Mouse (Mus musculus): ENCODE data around the gene Zswim5.
A peak's percentile ranks its signal among the peaks of the same experiment; 100 is the strongest.
"Not testable (repeated sequence)": the region's sequence is repeated elsewhere in the genome, so short reads cannot be mapped to it uniquely, and the experiment has no call there.

Zswim5 gene

DNA sequence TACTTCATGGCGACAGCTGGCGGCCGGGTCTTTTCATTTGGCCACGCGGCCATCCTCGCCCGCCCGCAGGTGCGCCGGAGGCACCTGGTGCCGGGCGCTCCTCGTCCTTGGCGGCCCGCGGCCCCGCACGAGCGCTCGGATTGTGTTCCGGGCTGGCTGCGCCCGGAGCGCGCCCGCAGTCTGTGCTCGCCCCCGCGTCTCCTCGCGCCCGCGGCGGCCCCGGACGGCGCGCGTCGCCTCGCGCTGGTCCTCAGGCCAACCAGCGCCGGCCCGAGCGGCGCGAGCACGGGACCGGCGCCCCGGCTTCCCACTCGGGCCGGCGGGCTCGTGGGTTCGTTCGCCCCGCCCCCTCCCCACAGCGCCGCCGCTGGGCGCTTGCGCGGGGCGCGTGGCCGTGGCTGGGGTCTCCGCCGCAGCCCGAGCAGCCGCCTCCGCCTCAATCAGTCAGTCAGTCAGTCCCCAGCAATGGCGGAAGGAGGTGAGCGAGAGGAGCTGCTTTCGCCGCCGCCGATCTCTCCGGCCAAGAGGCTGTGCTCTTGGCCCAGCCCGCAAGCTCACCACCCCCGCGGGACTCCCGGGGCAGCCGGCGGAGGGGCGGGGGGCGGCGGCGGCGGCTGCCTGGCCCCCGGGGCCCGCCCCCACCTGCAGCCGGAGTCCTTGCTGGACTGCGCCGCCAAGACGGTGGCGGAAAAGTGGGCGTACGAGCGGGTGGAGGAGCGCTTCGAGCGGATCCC is at the start of gene Zswim5:
Zswim5 (plus strand) TSS at position 382 of the 734 bp plus-strand sequence.
- DNase-seq (ENCODE audit: low spot score): peak; percentile 62

DNA sequence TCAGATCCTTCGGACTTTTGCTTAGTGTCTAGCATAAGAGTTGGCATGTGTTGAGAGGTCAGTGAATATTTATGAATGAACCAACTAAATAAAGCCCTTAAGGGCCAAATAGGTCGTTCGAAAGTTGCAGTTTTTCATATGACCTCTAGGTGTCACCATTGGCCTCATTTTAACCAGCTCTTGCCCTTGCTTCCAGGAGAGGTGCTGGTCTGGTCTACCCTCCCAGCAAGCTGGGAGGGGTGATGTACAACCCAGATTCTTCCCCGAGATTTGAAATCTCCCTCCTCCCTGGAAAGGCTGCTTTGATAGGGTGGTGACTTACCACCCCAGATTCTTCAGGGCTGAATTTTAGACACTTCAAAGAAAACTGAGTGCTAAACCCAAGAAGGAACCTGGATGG is 49.4 kb upstream of the Zswim5 start:
- DNase-seq (ENCODE audit: low spot score): no peak

DNA sequence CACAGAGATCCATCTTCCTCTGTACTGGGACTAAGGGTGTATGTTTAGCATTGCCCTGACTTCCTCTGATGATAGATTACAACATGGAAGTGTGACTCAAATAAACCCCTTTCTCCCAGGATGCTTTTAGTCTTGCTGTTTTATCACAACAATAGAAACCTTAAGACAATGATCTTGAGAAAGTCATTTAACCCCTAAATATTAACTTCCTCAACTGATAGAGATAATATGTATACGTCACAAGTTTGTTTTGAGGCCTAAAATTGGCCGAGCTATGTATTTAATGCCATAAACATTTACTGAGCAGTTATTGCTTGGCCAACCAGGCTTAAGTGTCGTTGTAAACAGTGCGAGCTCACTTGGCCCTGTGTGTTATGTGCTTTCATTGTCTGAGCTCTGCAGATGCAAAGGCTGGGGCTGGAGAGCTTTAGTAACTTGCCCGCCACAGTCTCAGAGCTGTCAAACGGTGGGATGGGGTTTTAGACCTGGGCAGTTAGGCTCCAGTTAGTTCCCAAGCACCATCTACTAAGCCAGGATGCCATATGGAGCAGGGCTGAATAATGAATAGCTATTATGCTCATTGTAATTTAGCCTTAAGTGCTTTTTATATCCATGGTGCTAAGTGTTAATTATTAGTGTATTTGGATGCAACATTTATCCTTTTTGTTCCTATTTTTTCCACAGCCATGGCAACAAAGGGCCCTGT is 47.7 kb upstream of the Zswim5 start:
- no peak for DNase-seq (ENCODE audit: low spot score)

DNA sequence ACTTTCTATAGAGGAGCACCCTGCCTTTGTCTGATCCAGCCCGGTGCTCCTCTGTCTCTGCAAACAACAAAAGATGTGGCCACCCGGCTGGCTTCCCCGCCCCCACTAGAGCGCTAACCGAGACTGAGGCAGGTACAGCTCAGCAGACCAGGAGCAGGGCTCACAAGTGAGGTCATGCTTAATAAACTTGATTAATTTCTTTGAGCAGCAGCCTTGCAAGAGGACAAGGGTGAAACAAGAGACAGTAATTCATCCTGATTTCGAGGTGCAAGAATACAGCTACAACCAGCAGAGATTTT is 47.2 kb upstream of the Zswim5 start:
- no peak for DNase-seq (ENCODE audit: low spot score)

DNA sequence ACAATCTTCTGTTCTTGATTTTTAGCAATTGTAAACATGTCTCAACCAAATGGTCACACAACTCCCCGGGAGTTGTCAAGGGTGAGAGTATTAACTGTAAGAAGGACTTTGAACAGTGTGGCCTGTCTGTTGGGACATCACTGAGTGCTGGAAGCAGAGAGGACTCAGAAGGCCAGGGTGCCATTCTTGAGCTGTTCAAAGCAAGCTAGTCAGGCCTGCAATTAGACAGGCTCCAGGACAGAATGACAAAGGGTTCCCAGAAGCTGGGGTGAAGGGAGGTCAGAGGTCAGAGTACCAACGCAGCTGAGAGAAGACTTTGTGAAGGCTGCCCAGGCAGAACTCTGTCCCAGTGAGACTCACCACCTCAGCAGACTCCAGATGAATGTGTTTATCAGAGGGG is 38.2 kb upstream of the Zswim5 start:
- DNase-seq (ENCODE audit: low spot score): no peak

DNA sequence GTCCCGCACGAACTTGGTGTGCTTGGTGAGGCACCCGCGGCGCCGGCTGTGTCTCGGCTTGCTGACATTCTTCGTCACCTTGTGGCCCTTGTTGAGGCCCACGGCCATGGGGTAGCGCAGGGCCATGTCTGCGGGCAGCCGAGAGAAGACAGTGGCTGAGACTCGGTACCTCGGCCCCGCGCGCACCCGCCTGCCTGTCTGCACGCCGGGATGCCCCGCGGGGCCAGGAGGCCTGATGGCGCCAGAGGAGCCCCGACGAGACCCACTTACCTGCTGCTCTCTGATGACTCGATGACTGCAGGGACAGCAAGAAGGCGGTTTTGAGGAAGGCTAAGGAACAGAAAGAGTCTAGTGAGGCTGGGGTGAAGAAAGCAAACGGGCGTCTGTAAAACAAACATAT is 37.1 kb upstream of the Zswim5 start:
- not testable (repeated sequence) for DNase-seq (ENCODE audit: low spot score)

DNA sequence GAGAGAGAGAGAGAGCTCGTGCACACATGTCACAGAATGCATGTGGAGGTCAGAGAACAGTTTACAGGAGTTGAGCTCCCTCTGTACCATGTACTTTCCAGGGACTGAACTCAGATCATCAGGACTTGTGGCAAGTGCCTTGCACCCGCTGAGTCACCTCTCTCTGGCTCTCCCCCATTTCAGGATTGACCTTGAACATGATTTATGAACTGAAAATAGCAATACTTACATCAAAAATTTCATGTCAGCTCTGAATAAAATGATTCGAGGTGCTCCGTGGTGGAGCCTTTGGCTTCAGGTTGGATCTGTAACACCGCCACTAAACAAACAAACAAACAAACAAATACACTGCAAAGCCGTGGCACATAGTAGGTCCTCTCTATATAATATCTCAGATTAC is 36.3 kb upstream of the Zswim5 start:
- DNase-seq (ENCODE audit: low spot score): no peak

DNA sequence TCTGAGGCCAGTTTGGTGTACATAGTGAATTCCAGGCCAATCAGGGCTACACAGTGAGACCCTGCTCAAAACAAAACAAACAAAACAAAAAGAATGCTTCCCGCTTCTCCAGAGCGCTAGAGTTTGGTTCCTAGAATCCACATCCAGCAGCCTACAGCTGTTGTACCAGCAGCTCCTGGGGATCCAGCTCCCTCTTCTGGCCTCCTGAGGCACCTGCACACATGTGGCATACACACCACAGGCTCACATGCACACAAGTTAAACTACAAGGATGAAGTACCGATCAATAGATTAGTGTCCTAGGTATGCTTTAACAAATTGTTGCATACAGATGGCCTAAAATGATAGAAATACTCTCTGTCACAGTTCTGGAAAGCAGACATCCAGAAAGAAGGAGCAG is 32.9 kb upstream of the Zswim5 start:
- no peak for DNase-seq (ENCODE audit: low spot score)

DNA sequence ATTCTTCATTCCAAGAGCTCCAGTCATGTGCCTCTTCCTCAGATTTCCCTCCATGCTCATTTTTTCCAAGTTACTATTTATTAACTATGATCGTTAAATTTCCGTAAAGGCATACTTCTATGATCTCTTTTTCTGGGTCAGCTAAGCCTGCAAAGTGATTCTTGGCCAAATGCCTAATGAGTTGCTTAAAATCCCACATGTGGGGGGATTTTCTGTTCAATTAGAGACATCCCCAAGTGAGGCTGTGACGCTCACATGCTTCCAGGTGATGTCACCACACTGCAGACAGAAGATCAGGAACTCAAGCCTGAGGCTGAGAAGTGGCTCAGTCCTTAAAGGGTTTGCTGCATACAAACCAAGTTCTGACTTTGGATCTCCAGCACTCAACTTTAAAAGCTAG is 27.3 kb upstream of the Zswim5 start:
- no peak for DNase-seq (ENCODE audit: low spot score)

DNA sequence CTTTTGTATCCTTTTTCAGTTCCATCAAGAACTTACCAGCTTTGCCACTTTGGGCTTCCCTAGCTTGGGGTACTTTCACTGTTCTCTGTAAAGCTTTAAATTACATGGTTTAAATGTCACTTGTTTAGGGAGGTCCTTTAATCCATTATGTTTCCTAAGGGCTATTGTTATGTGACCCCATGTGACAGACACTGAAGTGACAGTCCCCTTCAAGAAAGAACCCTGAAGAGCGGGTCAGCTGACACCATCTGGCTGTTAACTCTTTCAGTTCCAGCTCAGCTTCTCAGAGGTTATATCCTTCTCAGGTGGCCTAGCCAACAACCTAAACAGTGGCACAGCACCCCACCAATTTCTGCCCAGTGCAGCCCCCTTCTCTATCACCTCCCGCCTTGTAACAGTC is 22.9 kb upstream of the Zswim5 start:
- DNase-seq (ENCODE audit: low spot score): no peak

DNA sequence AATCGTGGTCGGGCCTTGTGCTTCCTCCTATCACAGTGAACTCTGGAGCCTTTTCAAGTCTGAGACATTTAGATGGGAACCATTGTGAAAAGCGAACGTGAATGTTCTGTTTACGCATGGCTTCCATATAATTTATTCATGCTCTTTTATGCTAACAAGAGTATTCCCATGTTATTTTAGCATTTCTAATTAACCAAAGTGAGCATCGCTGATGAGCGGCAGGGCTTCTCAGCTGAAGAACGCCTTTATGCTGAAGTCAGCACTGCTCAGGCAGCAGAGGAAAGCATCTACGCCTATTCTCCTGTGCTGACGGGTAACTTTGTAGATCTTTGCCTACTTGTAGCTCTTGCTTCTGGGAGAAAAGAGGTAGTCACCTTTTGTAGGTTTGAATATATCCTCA is 20.0 kb upstream of the Zswim5 start:
- no peak for DNase-seq (ENCODE audit: low spot score)

DNA sequence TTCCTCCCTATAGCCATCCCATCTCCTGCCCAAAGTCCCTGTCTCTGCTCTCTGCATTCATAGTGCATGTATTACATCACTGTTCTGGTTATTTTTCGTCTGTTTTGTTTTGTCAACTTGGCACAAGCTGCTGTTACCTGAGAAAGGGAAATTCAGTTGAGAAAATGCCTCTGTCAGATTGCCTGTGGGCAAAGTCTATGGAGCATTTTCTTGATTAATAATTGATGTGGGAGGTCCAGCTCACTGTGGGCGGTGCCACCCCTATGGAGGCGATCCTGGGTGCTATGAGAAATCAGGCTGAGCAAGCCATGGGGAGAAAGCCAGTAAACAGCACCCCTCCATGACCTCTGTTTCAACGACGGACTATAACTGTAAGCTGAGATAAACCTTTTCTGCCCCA is 17.5 kb upstream of the Zswim5 start:
- DNase-seq (ENCODE audit: low spot score): no peak

DNA sequence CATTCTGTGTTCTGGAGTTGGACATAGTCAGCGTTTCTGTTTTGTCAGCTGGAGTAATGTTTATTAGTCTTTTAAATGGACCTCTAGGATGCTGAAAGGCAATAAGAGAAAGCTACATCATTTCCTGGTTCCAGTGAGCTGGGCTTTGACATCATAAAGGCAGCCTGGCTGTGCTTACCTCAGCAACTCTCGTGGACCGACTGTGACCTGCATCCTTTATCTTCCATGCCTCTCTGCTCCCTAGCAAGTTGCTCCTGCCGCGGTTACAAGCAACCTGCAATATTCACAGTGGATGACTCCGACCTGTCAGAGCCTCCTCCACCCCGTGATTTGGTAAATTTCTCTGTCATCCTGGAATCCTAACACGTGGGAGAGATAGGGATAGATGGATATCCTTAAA is 15.2 kb upstream of the Zswim5 start:
- no peak for DNase-seq (ENCODE audit: low spot score)

DNA sequence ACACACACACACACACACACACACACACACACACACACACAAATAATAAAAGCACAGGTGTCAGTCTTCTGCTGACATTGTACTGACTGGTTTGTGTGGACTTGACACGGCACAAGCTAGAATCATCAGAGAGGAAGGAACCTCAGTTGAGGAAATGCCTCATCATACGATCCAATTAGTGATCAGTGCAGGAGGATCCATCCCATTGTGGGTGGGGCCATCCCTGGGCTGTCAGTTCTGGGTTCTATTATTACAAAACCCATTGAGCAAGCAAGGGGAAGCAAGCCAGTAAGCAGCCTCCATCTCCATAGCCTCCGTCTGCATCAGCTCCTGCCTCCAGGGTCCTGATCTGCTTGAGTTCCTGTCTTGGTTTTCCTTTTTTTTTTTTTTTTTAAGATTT is 7.3 kb upstream of the Zswim5 start:
- DNase-seq (ENCODE audit: low spot score): no peak

DNA sequence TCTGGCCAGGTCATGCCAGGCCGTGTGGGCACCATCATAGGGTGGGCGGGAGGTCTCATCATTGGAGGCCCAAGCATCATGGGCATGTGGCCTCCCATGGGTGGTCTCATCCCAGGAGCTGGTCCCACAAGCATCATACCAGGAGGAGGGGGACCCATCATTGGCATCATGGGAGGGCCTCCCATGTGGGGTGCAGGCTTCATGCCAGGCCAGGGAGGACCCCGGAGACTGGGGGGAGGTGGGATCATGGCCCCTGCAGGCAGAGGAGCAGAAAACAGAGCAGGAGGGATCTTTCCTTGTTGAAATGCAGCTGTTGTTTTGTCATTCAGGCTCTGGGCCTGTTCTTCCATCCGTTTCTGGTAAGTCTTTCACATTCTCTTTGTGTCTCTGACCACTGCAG is 2.6 kb upstream of the Zswim5 start:
- no peak for DNase-seq (ENCODE audit: low spot score)

DNA sequence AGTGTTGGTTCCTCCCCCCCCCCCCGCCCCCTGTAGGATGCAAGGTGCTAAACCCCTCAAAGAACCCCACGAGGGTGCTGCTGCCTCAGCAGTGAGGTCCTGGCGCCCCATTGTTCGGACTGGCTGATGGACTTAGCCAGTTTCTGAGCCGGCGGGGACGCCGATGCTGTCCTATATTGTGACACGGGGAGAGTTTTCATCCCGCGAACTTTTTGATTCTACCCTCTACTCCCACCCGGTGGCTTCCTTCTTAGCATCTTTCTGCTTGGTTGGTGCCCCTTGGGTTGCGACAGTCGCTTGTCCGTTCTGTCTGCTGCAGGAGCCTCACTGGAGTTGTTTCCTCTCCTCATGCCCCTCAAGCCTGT is 564 bp upstream of the Zswim5 start:
- DNase-seq (ENCODE audit: low spot score): no peak

DNA sequence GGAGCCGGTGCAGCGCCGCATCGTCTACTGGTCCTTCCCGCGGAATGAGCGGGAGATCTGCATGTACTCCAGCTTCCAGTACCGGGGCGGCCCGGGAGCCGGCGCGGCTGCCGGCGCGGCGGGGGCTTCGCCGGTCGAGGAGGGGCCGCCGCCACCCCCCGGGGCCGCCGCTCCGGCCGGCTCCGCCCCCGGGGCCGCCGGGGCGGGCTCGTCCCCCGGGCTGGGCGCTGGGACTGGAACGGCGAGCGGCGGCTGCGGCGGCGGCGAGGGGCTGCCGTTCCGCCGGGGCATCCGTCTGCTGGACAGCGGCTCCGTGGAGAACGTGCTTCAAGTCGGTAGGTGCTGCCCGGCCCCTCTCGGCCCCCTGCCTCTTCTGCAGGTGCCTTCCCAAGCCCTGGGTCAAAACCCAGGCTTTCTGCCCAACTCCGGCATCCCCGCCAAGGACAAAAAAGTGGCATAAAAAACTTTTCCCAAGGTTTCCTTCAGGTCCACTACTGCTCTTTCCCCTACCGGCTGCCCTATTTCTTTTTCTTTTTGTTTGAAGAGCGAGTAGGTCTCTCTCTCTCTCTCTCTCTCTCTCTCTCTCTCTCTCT is 649 bp downstream of the Zswim5 start:
- DNase-seq (ENCODE audit: low spot score): no peak

DNA sequence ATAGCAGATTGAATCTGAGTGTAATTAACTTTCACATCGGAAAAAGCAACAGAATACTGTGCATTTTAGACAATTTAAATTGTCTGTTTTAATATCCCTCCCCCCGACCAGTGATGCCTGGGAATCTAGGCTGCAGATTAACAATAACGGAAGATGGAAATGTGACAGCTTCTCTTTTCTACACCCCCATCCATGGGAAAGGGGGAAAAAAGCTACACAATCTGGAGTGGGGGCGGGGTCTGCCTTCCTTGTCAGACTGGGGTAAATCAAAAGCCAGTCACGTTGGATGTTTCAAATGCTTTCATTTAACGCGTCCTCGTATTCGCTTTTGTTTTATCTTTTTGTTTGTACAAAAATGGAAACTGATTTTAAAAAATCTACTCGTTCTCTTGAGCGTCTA is 1.3 kb downstream of the Zswim5 start:
- no peak for DNase-seq (ENCODE audit: low spot score)

DNA sequence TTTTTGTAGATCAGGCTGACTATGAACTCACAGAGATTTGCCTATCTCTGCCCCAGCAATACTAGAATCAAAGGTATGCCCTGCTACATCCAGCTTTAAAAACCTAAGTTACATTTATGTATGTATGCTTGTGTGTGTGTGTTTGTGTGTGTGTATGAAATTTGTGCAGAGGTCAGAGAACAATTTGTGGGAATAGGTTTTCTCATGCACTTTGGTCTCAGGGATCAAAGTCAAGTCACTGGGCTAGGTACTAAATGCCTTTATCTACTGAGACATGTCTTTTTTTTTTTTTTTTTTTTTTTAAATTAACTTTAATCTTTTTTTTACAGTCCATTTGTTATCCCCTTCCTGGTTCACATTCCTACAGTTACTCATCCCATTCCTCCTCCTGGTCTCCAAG is 5.5 kb downstream of the Zswim5 start:
- DNase-seq (ENCODE audit: low spot score): no peak

DNA sequence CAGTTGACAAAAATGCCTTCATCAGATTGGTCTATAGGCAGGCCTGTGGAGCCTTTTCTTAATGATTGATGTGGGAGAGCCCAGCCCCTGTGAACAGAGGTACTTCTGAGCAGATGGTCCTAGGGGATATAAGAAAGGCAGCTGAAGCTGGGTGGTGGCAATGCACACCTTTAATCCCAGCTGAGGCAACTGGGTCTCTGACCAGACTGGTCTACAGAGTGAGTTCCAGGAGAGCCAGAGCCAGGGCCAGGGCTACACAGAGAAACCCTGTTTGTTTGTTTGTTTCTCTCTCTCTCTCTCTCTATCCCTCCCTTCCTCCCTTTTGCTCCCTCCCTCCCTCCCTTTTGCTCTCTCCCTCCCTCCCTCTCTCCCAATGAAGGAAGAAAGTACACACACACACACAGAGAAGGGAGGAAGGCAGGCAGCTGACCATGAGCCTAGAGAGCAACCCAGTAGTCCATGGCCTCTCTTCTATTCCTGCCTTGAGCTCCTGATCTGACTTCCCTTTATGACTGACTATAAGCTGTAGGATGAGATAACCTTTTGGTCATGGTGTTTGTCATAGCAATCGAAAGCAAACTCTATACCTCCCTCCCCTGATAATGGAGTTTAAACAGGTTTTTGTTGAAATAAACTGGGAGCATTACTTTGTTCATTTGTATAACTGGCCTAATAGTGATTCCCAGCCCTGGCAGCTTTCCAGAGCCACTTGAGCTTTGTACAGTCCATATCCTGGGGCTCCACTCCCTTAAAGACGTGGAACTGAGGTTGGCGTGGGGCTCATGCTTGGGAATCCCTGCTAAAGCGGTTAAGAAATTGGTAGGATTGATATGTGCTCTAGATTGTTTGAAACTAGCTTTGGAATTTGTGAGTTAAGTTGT is 17.3 kb downstream of the Zswim5 start:
- DNase-seq (ENCODE audit: low spot score): no peak

DNA sequence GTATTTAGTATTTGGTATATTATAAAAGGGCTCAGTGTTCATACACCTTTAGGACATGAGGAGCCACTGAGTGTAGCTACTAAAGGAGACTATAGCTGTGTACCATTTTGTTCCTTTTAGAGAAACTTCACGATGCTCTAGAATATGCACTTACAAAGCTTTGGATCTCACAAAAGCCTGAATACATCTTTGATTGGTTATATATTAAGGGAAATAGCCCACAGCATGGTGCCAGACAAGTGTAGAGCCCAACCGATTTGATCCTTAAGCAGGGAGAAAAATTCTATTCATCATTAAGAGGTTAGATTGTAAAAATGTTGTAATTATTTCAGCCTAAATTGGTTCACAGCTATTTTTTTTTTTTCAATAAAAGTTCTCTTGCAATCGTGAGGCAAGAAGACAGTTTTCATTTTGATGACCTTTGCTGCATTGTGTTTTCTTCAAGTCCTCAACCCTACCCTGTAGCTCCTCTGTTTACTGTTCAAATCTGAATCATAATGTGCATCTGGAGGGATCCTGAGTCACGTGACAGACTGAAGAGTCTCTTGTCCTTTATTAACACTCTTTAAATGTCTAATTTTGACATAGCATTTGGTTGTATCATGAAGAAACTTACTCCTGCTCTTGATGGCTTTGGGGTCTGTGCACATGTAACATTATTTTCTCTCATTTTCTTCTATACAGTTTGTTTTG is 33.5 kb downstream of the Zswim5 start:
- no peak for DNase-seq (ENCODE audit: low spot score)

DNA sequence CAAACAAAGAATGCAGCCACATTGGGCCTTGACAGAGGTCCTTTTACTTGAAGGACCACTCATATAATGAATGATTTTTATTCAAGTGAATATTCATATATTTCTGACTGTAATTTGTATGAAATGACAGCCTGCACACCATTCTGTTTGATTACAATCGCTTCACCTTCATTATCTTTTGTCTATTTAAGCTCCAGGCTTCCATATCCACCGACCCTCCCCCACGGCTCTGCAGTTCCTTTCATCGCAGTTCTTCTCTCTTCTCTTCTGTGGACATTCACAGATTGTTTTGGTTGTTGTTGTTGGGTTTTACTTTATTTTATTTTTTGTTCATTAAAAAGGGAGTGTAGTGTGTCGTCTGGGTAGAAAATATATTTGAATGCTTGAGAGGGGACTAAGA is 34.0 kb downstream of the Zswim5 start:
- no peak for DNase-seq (ENCODE audit: low spot score)

Data from urinary bladder, postnatal 25 days (tissue).